14 mouse cellular contexts compared by ENCODE assay signal in the genomic region with DNA sequence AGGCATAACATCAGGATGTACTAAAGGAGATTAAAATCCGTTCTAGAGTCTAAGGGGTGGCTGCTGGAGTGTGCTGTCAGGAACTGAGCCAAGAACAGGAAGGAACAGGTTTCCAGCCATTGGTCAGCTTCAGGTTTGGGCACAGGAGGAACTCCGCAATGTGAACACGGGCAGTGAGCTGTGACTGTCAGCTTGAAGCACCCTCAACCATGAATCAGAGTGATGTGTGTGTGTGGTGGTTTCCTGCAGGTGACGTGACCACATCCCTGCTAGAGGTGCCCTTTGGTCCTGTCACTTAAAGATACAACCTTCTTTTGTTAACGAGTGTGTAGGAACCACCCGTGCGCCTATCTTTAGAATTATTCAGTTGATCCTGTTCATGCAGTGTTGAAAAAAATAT. TPM values are rescaled to one million over a fixed set of nuclear protein-coding genes. Genes with fewer than 3 reads are reported as not detected.
DNase-seq lines count a peak whose midpoint lies in the region; ATAC-seq and TF ChIP-seq lines count a peak whose summit lies in the region.
"Had no signal": no experiment of that assay in that cellular context is flagged by ENCODE, and none has a peak within 500 bp of the region (broad histone marks: within the 10 kb centered on the region; RNA-seq: fewer than 3 reads in every experiment).

No protein-coding gene starts in this region.

- H3K27ac ChIP-seq in CH12.LX (ENCODE audit: insufficient read depth, low read depth): no peak overlapping the region
- H3K27ac ChIP-seq in spleen, adult 2 months (ENCODE audit: insufficient read depth, low read length): peak overlapping the region; percentile 91
- H3K27ac ChIP-seq in hindbrain, embryonic 16.5 days (ENCODE audit: low read depth, low read length): no peak overlapping the region
- H3K27ac ChIP-seq: hindbrain, embryonic 12.5 days; limb, embryonic 15.5 days; stomach, embryonic 15.5 days had no signal

- H3K4me2 ChIP-seq in CH12.LX (ENCODE audit: insufficient read depth, low read depth, poor library complexity, severe bottlenecking): peak overlapping the region; percentile 2; the same call in 1 of the 2 replicates
- H3K4me2 ChIP-seq in hindbrain, embryonic 16.5 days (ENCODE audit: low read length): no peak overlapping the region
- H3K4me2 ChIP-seq: hindbrain, embryonic 12.5 days; limb, embryonic 15.5 days; midbrain, embryonic 11.5 days; stomach, embryonic 15.5 days had no signal

- dilution Hi-C loops in CH12.LX (cut with MboI; ENCODE audit: extremely low pct_ligation_motif_present, extremely low pct_unique_long_range_greater_than_20kb, low sequenced_read_pairs): no loop called here

- no peak; the same call in 1 of the 2 replicates for TF ChIP-seq RAD21 in CH12.LX (IDR thresholded peaks at IDR 0.05; ENCODE audit: low read depth, low read length)

- no peak overlapping the region for H3K9ac ChIP-seq in CH12.LX (ENCODE audit: insufficient read depth, low read depth)
- H3K9ac ChIP-seq in hindbrain, embryonic 16.5 days (ENCODE audit: low read depth, low read length): no peak overlapping the region
- H3K9ac ChIP-seq: hindbrain, embryonic 12.5 days; limb, embryonic 15.5 days; stomach, embryonic 15.5 days had no signal

- ATAC-seq in hindbrain, embryonic 16.5 days: no peak

- peaks cover 0 to 5% of the 10 kb centered on the region in 2 experiments for H3K36me3 ChIP-seq in CH12.LX (replicated peaks in 1 of 2; ENCODE audit: control insufficient read depth in 1 of 2, insufficient read depth in 1 of 2, low read length in 1 of 2)
- H3K36me3 ChIP-seq in spleen, adult 2 months (ENCODE audit: control insufficient read depth, insufficient read depth, low read length): no peaks in the 10 kb centered on the region
- no peaks in the 10 kb centered on the region for H3K36me3 ChIP-seq in hindbrain, embryonic 16.5 days (ENCODE audit: control insufficient read depth, insufficient read depth, low read length)
- H3K36me3 ChIP-seq: hindbrain, embryonic 12.5 days; limb, embryonic 15.5 days; stomach, embryonic 15.5 days had no signal

- H3K4me3 ChIP-seq in CH12.LX (replicated peaks in 1 of 3; ENCODE audit: low read depth in 2 of 3, low read length in 2 of 3, poor library complexity in 1 of 3): no peak overlapping the region
- no peak overlapping the region; the same call in 1 of the 2 replicates for H3K4me3 ChIP-seq in spleen, adult 2 months (ENCODE audit: extremely low read depth, insufficient read depth, insufficient read length)
- no peak overlapping the region for H3K4me3 ChIP-seq in hindbrain, embryonic 16.5 days (ENCODE audit: low read length)
- H3K4me3 ChIP-seq: hindbrain, embryonic 12.5 days; limb, embryonic 15.5 days; stomach, embryonic 15.5 days had no signal

- no peak for TF ChIP-seq POLR2A in CH12.LX (IDR thresholded peaks at IDR 0.05; ENCODE audit: low read depth, low read length)
- no peak for TF ChIP-seq POLR2A in spleen, adult 2 months (IDR thresholded peaks at IDR 0.05; ENCODE audit: low read depth, low read length)

- in situ Hi-C loops in CH12.LX (cut with MboI; ENCODE audit: low pct_ligation_motif_present, low pct_unique_long_range_greater_than_20kb, low sequenced_read_pairs): no loop called here

- TF ChIP-seq CTCF in CH12.LX (conservative IDR thresholded peaks at IDR 0.05 in 1 of 2, IDR thresholded peaks at IDR 0.05 in 1 of 2; ENCODE audit: low read depth in 2 of 2, low read length in 2 of 2): no peak
- no peak for TF ChIP-seq CTCF in spleen, adult 2 months (IDR thresholded peaks at IDR 0.05; ENCODE audit: extremely low read depth, insufficient read depth, insufficient read length, insufficient replicate concordance)

- peak; percentile 51; the same call in 1 of the 2 replicates for TF ChIP-seq EP300 in CH12.LX (IDR thresholded peaks at IDR 0.05; ENCODE audit: low read length)

- H3K79me2 ChIP-seq in CH12.LX (replicated peaks; ENCODE audit: control insufficient read depth, extremely low read depth, insufficient read depth, poor library complexity, severe bottlenecking): no peaks in the 10 kb centered on the region

- WGBS in spleen, adult 2 months: 6% methylated on average over 7 of the region's 7 CpGs
- 82% methylated on average over 7 of the region's 7 CpGs for WGBS in hindbrain, embryonic 16.5 days

- intact Hi-C loops in left cerebral cortex, postnatal 36 days (cut with DNase I): no loop called here

- H3K4me1 ChIP-seq in CH12.LX (ENCODE audit: control insufficient read depth in 1 of 2, insufficient read depth in 2 of 2): peaks cover 3 to 28% of the 10 kb centered on the region in 2 experiments
- peaks cover 4% of the 10 kb centered on the region; the same call in 1 of the 2 replicates for H3K4me1 ChIP-seq in spleen, adult 2 months (ENCODE audit: control insufficient read depth, insufficient read depth, insufficient read length)
- H3K4me1 ChIP-seq in hindbrain, embryonic 16.5 days (ENCODE audit: control insufficient read depth, insufficient read depth, low read depth, low read length): no peaks in the 10 kb centered on the region; the same call in 1 of the 2 replicates
- H3K4me1 ChIP-seq: limb, embryonic 15.5 days; stomach, embryonic 15.5 days had no signal

- peak; percentile 92 for DNase-seq in A20 (ENCODE audit: low read depth, low spot score)
- peak; percentile 87 for DNase-seq in CH12.LX (ENCODE audit: extremely low read depth)
- DNase-seq in kidney, postnatal 36 days: peak; percentile 14 to 22
- DNase-seq in spleen, adult 2 months (ENCODE audit: low read depth in 1 of 2, low spot score in 2 of 2): peak; percentile 82 to 88
- DNase-seq in left cerebral cortex, postnatal 36 days (ENCODE audit: low spot score in 2 of 2): no peak
- DNase-seq in gastrocnemius, postnatal 4 days (ENCODE audit: low spot score in 2 of 2): no peak
- no peak for DNase-seq in ovary, postnatal 14 days (ENCODE audit: low spot score)
- DNase-seq: adrenal gland, adult 8-10 months; cerebellum, postnatal 10 days had no signal

- peaks cover 9% of the 10 kb centered on the region for H3K9me3 ChIP-seq in CH12.LX (replicated peaks; ENCODE audit: low read length)
- no peaks in the 10 kb centered on the region for H3K9me3 ChIP-seq in hindbrain, embryonic 16.5 days (ENCODE audit: control insufficient read depth, low read length)
- H3K9me3 ChIP-seq: limb, embryonic 15.5 days; stomach, embryonic 15.5 days had no signal

- no peaks in the 10 kb centered on the region for H3K27me3 ChIP-seq in CH12.LX (replicated peaks)
- no peaks in the 10 kb centered on the region for H3K27me3 ChIP-seq in spleen, adult 2 months (ENCODE audit: control insufficient read depth, insufficient read depth, low read length)
- no peaks in the 10 kb centered on the region for H3K27me3 ChIP-seq in hindbrain, embryonic 16.5 days (replicated peaks; ENCODE audit: control insufficient read depth, insufficient read depth, low read length)
- H3K27me3 ChIP-seq: hindbrain, embryonic 12.5 days; limb, embryonic 15.5 days; stomach, embryonic 15.5 days had no signal

TF ChIP-seq in CH12.LX, 34 proteins besides CTCF, POLR2A, EP300 and RAD21:
- TF ChIP-seq CHD2 (IDR thresholded peaks at IDR 0.05; ENCODE audit: low read length): no peak
- no peak for TF ChIP-seq CHD1 (IDR thresholded peaks at IDR 0.05; ENCODE audit: low read depth, low read length)
- TF ChIP-seq BHLHE40 (IDR thresholded peaks at IDR 0.05; ENCODE audit: low read depth, low read length): peak; percentile 88
- TF ChIP-seq TCF12 (IDR thresholded peaks at IDR 0.05; ENCODE audit: low read depth, low read length): peak; percentile 49; the same call in 1 of the 2 replicates
- TF ChIP-seq ETS1 (conservative IDR thresholded peaks at IDR 0.05; ENCODE audit: low read depth, low read length): peak; percentile 87
- no peak for TF ChIP-seq PAX5 (IDR thresholded peaks at IDR 0.05; ENCODE audit: low read length)
- 0 out of 2 replicates have a peak, but pooled peaks have one; percentile 22 for TF ChIP-seq JUND (conservative IDR thresholded peaks at IDR 0.05; ENCODE audit: low read depth, low read length)
- TF ChIP-seq HCFC1 (IDR thresholded peaks at IDR 0.05; ENCODE audit: low read depth, low read length): no peak
- TF ChIP-seq MAX (IDR thresholded peaks at IDR 0.05; ENCODE audit: low read length): 0 out of 2 replicates have a peak, but pooled peaks have one; percentile 11
- TF ChIP-seq MAFK (IDR thresholded peaks at IDR 0.05; ENCODE audit: insufficient replicate concordance, low read length): 0 out of 2 replicates have a peak, but pooled peaks have one; percentile 33
- no peak for TF ChIP-seq UBTF (IDR thresholded peaks at IDR 0.05; ENCODE audit: low read depth, low read length)
- no peak for TF ChIP-seq MYC (IDR thresholded peaks at IDR 0.05; ENCODE audit: low read depth, low read length)

RNA-seq across cellular contexts. Expression of a gene that starts 31.1 kb away (rescaled TPM):
- total RNA-seq in CH12.LX (2012; rRNA removed) (0.55 and 0.64 TPM in 2 replicates), CH12.LX (2014; rRNA removed) (3.4 and 4.1 TPM in 2 replicates)
- 4.8 and 5.7 TPM in 2 replicates for polyA plus RNA-seq in CH12.LX (2012; ENCODE audit: insufficient read length, low read depth)
- polyA plus RNA-seq in spleen, adult 2 months (2012; rRNA removed): 6.9 and 8.9 TPM in 2 replicates
- total RNA-seq in left cerebral cortex, postnatal 36 days (2021): 1 to 10 TPM; 3.5 to 4.3 TPM
- under 1 TPM; 0.62 to 0.64 TPM for total RNA-seq in gastrocnemius, postnatal 4 days (2021)
- 5.0 and 6.0 TPM in 2 replicates for polyA plus RNA-seq in hindbrain, embryonic 16.5 days (2015; fragmentation: Nextera tagmentation; extraction: Ambion mirVana)
- total RNA-seq: adrenal gland, adult 8-10 months had no signal

Comparison
In these comparisons a context has a peak if more than half of its experiments do, and no peak if none do; other contexts are left out.
1. DNase-seq: peak in A20 (single experiment), CH12.LX (single experiment), kidney, postnatal 36 days (2 of 2) and spleen, adult 2 months (2 of 2); none in left cerebral cortex, postnatal 36 days (0 of 2), gastrocnemius, postnatal 4 days (0 of 2) and ovary, postnatal 14 days (single experiment).